Mouse (Mus musculus): ENCODE data around the gene Olfr967. TPM values are rescaled to one million over a fixed set of nuclear protein-coding genes. Genes with fewer than 3 reads are reported as not detected.
"Not testable (repeated sequence)": the region's sequence is repeated elsewhere in the genome, so short reads cannot be mapped to it uniquely, and the experiment has no call there.

Gene Olfr967
- not detected in 2 replicates for polyA plus RNA-seq (2015; fragmentation: Nextera tagmentation; extraction: Ambion mirVana)

- Histone ChIP-seq H3K36me3 (no peaks in the 10 kb centered on the region), H3K9ac (no peak within 1 kb of the TSS), H3K4me1 (replicated peaks) (no peaks in the 10 kb centered on the region), H3K27me3 (no peaks in the 10 kb centered on the region), H3K9me3 (replicated peaks) (no peaks in the 10 kb centered on the region), H3K27ac (no peak within 1 kb of the TSS), H3K4me2 (no peak within 1 kb of the TSS), H3K4me3 (replicated peaks) (no peak within 1 kb of the TSS)
- ATAC-seq (ENCODE audit: low read depth) (no peak), DNase-seq (no peak)
Observed at GRCm38 (mm10) chr9:39745949-39746348, at the start of gene Olfr967. Olfr967 (plus strand) TSS chr9:39746249.

DNA sequence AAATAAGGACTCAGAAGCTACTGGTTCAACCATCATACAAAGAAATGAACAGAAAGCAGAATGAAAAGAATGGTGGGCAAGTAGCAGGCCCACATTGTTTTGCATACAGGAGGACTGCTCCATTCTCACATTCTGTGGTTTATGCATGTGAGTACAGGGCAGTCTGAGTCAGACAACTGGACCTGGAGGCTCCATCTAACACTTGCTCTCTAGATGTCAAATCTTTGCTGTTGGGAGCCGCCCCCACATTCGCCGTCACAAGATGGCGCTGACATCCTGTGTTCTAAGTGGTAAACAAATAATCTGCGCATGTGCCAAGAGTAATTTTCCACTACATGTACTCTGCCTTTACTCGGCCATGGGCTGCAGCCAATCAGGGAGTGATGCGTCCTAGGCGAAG lies 44.9 kb upstream of the Olfr967 start:
- not testable (repeated sequence) for H3K4me3 ChIP-seq (replicated peaks); H3K36me3 ChIP-seq; DNase-seq; H3K27ac ChIP-seq; ATAC-seq (ENCODE audit: low read depth); H3K9me3 ChIP-seq (replicated peaks); H3K4me2 ChIP-seq; H3K27me3 ChIP-seq; H3K4me1 ChIP-seq (replicated peaks); H3K9ac ChIP-seq
- 73% methylated on average over 8 of the region's 8 CpGs for WGBS (ENCODE audit: insufficient replicate concordance)

DNA sequence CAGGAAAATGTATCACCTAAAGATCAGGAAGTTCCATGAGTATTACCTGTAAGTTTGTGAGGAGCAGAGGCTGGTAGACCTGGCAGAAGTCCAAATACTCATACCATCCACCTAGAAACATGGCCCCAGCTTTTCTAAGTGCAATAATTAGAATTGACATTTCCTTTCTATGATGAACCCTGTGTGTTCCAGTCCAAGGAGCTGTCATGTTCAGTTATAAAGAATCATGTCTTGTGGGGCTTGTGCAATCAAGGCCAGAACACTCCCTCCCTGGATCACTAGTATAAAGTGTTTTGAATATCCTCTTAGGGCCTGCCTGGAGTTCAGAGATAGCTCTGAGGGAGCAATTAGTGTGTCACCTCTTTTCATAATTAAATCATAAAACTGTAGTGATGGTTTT lies 39.0 kb upstream of the Olfr967 start, which contains the start of gene Olfr149:
TSS of gene Olfr149 (minus strand) at position 101 of the 400 bp plus-strand sequence.
- H3K36me3 ChIP-seq, result no peaks in the 10 kb centered on the region
- no peak within 1 kb of the TSS for H3K9ac ChIP-seq
- H3K9me3 ChIP-seq (replicated peaks), result no peaks in the 10 kb centered on the region
- H3K4me1 ChIP-seq (replicated peaks), result no peaks in the 10 kb centered on the region
- no peaks in the 10 kb centered on the region for H3K27me3 ChIP-seq
- H3K27ac ChIP-seq, result no peak within 1 kb of the TSS
- no peak for ATAC-seq (ENCODE audit: low read depth)
- H3K4me2 ChIP-seq, result no peak within 1 kb of the TSS
- H3K4me3 ChIP-seq (replicated peaks), result no peak within 1 kb of the TSS
- no peak for DNase-seq

GRCm38 (mm10) chr9:39708958-39709357 lies 37.1 kb upstream of the Olfr967 start:
- 48% methylated on average over 3 of the region's 3 CpGs for WGBS (ENCODE audit: insufficient replicate concordance)
- Histone ChIP-seq H3K27me3 (no peaks in the 10 kb centered on the region), H3K9me3 (replicated peaks) (no peaks in the 10 kb centered on the region), H3K4me1 (replicated peaks) (no peaks in the 10 kb centered on the region), H3K9ac (no peak overlapping the region), H3K4me2 (no peak overlapping the region), H3K27ac (no peak overlapping the region), H3K36me3 (no peaks in the 10 kb centered on the region), H3K4me3 (replicated peaks) (no peak overlapping the region)
- ATAC-seq (ENCODE audit: low read depth) (no peak), DNase-seq (no peak)

DNA sequence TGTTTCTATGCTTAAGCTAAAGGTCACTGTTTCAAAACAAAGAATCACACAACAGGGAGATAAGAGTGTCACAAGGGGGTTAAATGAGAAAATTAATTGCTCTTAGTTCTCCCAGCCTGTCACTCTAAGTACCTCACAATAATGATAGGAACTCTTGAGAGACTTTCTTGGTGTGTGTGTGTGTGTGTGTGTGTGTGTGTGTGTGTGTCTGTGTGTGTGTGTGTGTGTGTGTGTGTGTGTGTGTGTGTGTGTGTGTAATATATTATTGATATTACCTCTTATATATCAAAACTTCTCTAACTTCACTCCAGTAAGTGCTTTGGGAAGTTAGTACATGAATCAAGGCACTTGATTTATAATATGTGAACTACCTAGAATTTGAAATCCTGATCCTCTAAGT lies 35.0 kb upstream of the Olfr967 start, which contains the start of gene Olfr965:
TSS of gene Olfr965 (plus strand) at position 301 of the 400 bp plus-strand sequence.
- no peaks in the 10 kb centered on the region for H3K9me3 ChIP-seq (replicated peaks)
- H3K4me3 ChIP-seq (replicated peaks), result no peak within 1 kb of the TSS
- H3K36me3 ChIP-seq, result no peaks in the 10 kb centered on the region
- no peaks in the 10 kb centered on the region for H3K27me3 ChIP-seq
- no peak for ATAC-seq (ENCODE audit: low read depth)
- H3K9ac ChIP-seq, result no peak within 1 kb of the TSS
- no peak within 1 kb of the TSS for H3K4me2 ChIP-seq
- no peak for DNase-seq
- H3K27ac ChIP-seq, result no peak within 1 kb of the TSS
- no peaks in the 10 kb centered on the region for H3K4me1 ChIP-seq (replicated peaks)

DNA sequence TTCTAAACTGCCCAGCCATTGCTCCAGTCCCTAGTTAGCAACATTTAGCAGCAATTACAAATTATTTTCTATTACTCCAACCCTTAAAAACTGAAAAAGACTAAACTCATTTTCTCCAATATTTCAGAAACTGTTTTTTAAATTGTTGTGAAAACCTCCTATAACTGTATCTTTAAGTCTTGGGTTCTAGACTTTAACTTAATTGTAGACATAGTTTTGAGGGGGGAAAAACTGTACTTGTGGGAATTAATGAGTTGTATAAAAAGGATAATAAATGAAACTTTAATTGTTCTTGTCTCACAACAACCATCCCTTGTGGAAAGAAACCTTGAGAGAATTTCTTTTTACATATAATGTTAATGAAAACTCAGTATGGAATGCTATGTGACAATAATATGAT lies 15.4 kb upstream of the Olfr967 start, which contains the start of gene Olfr150:
TSS of gene Olfr150 (plus strand) at position 301 of the 400 bp plus-strand sequence.
- ATAC-seq (ENCODE audit: low read depth) (no peak), DNase-seq (no peak)
- no peaks in the 10 kb centered on the region for H3K27me3 ChIP-seq
- no peak within 1 kb of the TSS for H3K4me3 ChIP-seq (replicated peaks)
- no peak within 1 kb of the TSS for H3K4me2 ChIP-seq
- no peaks in the 10 kb centered on the region for H3K36me3 ChIP-seq
- H3K27ac ChIP-seq, result no peak within 1 kb of the TSS
- no peak within 1 kb of the TSS for H3K9ac ChIP-seq
- no peaks in the 10 kb centered on the region for H3K4me1 ChIP-seq (replicated peaks)
- H3K9me3 ChIP-seq (replicated peaks), result no peaks in the 10 kb centered on the region

DNA sequence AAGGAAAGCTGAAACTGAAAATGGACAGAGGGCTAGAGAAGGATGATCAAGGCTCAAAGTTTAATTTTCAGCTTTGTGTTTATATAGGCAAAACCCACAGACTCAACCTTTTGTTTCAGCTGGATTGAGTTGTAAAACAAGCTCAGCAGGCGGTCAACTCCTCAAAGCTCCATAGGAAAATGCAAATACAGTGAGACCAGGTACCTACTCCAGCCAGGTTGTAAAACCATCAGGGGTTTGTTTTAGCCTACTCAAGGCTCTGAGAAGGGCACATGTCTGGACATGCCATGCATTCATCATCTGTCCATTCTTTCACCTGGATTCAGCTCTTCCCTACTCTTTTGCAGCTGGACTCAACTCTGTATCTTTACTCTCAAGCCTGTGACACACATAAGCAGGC lies 5.3 kb upstream of the Olfr967 start:
- H3K4me1 ChIP-seq (replicated peaks), result no peaks in the 10 kb centered on the region
- ATAC-seq (ENCODE audit: low read depth), result no peak
- no peak for DNase-seq
- no peaks in the 10 kb centered on the region for H3K9me3 ChIP-seq (replicated peaks)
- H3K27ac ChIP-seq, result no peak overlapping the region
- no peak overlapping the region for H3K9ac ChIP-seq
- H3K4me3 ChIP-seq (replicated peaks), result no peak overlapping the region
- no peak overlapping the region for H3K4me2 ChIP-seq
- H3K27me3 ChIP-seq, result no peaks in the 10 kb centered on the region
- no peaks in the 10 kb centered on the region for H3K36me3 ChIP-seq
- 73% methylated on average over 1 of the region's 1 CpGs for WGBS (ENCODE audit: insufficient replicate concordance)

DNA sequence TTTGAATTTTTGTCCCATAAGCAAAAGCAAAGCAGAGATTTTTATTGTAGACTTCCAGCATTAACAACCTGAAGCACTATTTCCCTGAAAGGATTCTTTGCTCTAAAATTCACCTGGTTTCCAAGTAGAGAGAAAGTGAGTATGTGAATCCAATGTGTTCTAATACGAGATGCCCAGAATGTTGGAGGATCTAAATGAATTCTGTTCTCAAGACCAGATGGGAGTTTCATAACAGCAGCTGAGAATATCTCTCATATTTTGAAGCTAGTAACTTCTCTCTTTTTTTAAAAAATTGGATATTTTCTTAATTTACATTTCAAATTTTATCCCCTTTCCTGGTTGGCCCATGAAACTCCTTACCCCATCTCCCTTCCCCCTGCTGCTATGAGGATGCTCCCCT lies 379 bp downstream of the Olfr967 start:
- ATAC-seq (ENCODE audit: low read depth), result no peak
- H3K9ac ChIP-seq, result no peak overlapping the region
- H3K36me3 ChIP-seq, result no peaks in the 10 kb centered on the region
- no peaks in the 10 kb centered on the region for H3K9me3 ChIP-seq (replicated peaks)
- no peaks in the 10 kb centered on the region for H3K4me1 ChIP-seq (replicated peaks)
- no peak overlapping the region for H3K4me2 ChIP-seq
- DNase-seq, result no peak
- no peaks in the 10 kb centered on the region for H3K27me3 ChIP-seq
- 78% methylated on average over 1 of the region's 1 CpGs for WGBS (ENCODE audit: insufficient replicate concordance)
- no peak overlapping the region for H3K4me3 ChIP-seq (replicated peaks)
- no peak overlapping the region for H3K27ac ChIP-seq

DNA sequence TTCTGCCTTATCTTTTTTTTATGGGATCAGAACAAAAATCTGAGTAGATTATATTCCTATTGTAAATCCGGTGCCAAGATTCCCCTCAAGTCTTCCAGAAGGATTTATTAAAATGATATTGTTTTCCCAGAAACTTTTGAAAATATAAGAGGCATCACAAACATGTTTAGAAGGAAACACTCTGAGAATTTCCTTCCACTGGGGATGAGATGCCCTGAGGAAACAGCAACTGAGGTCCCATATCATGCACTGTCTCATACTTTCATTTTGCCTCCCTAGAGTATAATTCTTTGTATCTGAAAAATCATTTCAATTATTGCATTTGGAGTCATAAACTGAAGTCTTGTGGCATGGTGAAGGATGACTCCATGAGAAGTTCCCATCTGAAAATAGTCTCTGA lies 37.1 kb downstream of the Olfr967 start, which contains the start of gene Olfr968:
TSS of gene Olfr968 (minus strand) at position 101 of the 400 bp plus-strand sequence.
- H3K36me3 ChIP-seq, result no peaks in the 10 kb centered on the region
- H3K9me3 ChIP-seq (replicated peaks), result no peaks in the 10 kb centered on the region
- H3K9ac ChIP-seq, result no peak within 1 kb of the TSS
- no peak within 1 kb of the TSS for H3K4me2 ChIP-seq
- ATAC-seq (ENCODE audit: low read depth), result no peak
- H3K4me3 ChIP-seq (replicated peaks), result no peak within 1 kb of the TSS
- no peak within 1 kb of the TSS for H3K27ac ChIP-seq
- WGBS (ENCODE audit: insufficient replicate concordance), result 46% methylated on average over 1 of the region's 1 CpGs
- no peak for DNase-seq
- H3K4me1 ChIP-seq (replicated peaks), result no peaks in the 10 kb centered on the region
- no peaks in the 10 kb centered on the region for H3K27me3 ChIP-seq

DNA sequence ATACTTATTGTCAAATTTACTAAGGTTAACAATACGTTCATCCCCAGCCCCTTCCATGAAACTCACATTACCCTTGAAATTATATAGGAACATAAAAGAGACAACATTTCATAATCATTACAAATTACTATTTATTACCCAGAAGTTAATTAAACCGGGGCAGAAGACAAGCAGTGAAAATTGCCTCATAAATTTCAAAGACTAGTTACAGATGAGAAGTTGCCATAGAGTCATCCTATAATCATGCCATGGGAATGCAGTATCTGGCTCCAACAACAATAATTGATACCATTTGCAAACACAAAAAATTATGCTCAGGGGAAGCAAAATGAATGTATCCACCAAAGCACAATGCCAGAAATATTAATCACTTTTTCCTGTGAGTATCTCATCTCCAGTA lies 44.5 kb downstream of the Olfr967 start, which contains the start of gene Olfr969:
TSS of gene Olfr969 (plus strand) at position 388 of the 400 bp plus-strand sequence.
- no peak within 1 kb of the TSS for H3K9ac ChIP-seq
- no peaks in the 10 kb centered on the region for H3K9me3 ChIP-seq (replicated peaks)
- WGBS (ENCODE audit: insufficient replicate concordance), result 45% methylated on average over 2 of the region's 2 CpGs
- ATAC-seq (ENCODE audit: low read depth), result no peak
- H3K4me3 ChIP-seq (replicated peaks), result no peak within 1 kb of the TSS
- H3K27me3 ChIP-seq, result no peaks in the 10 kb centered on the region
- H3K4me2 ChIP-seq, result no peak within 1 kb of the TSS
- no peak for DNase-seq
- no peaks in the 10 kb centered on the region for H3K36me3 ChIP-seq
- no peaks in the 10 kb centered on the region for H3K4me1 ChIP-seq (replicated peaks)
- H3K27ac ChIP-seq, result no peak within 1 kb of the TSS
